Mouse (Mus musculus) kidney, adult 2 months (tissue): Measurements from ENCODE around the gene Gm40460. TPM values are rescaled to one million over a fixed set of nuclear protein-coding genes. Genes with fewer than 3 reads are reported as not detected.
A peak's percentile ranks its signal among the peaks of the same experiment; 100 is the strongest.
"Not testable (repeated sequence)": the region's sequence is repeated elsewhere in the genome, so short reads cannot be mapped to it uniquely, and the experiment has no call there.

ENCODE experiments used
- DNase-seq: peaks from one replicate; pipeline ENCODE4 v3.0.0; 2021
- H3K27ac ChIP-seq: fragments of 200-500 bp; 2 replicates; pipeline ENCODE4 v1.5.1; 2012; ENCODE audit warnings: low read depth, low read length, control low read depth, inconsistent platforms; ENCODE audit not compliant: insufficient read depth
- H3K27me3 ChIP-seq: fragments of 200-500 bp; replicated peaks from 2 replicates; pipeline ENCODE4 v1.6.1; 2012; ENCODE audit warnings: mild to moderate bottlenecking, moderate library complexity, low read length, inconsistent platforms; ENCODE audit not compliant: control insufficient read depth, insufficient read depth
- H3K36me3 ChIP-seq: fragments of 200-500 bp; 2 replicates; pipeline ENCODE4 v1.6.1; 2012; ENCODE audit warnings: mild to moderate bottlenecking, moderate library complexity, low read length, inconsistent platforms; ENCODE audit not compliant: control insufficient read depth, insufficient read depth
- H3K4me1 ChIP-seq: fragments of 200-500 bp; 2 replicates; pipeline ENCODE4 v1.6.1; 2011; ENCODE audit warnings: low read length; ENCODE audit not compliant: control insufficient read depth, insufficient read depth
- H3K4me3 ChIP-seq: fragments of 200-500 bp; 2 replicates; pipeline ENCODE4 v1.5.1; 2011; ENCODE audit warnings: mild to moderate bottlenecking, low read depth, low read length, control low read depth; ENCODE audit not compliant: insufficient read depth
- CTCF ChIP-seq: fragments of 200-500 bp; conservative IDR thresholded peaks from 2 replicates; pipeline ENCODE4 v1.5.1; 2011; ENCODE audit warnings: low read depth, mild to moderate bottlenecking, control low read depth, low read length, moderate library complexity, mixed read lengths; ENCODE audit not compliant: insufficient read depth, insufficient read length
- POLR2A ChIP-seq: fragments of 200-500 bp; IDR thresholded peaks from one replicate; pipeline ENCODE4 v1.6.1; 2011; ENCODE audit warnings: low read depth, low read length, control low read depth
- WGBS: fragments of 180-500 bp; shearing (Covaris S2); methylation state at CpG from one replicate; pipeline ENCODE4 v1.1.7; 2018; 5-methylcytosine and 5-hydroxymethylcytosine counted together
- polyA plus RNA-seq: library from polyadenylated mRNA; depleted of rRNA; stranded (reverse); fragments of >200 nt; gene quantifications from 2 replicates; pipeline ENCODE4 v1.2.3, GENCODE M21; 2012; rRNA removed

Gene Gm40460
- polyA plus RNA-seq, result not detected in 2 replicates

DNA sequence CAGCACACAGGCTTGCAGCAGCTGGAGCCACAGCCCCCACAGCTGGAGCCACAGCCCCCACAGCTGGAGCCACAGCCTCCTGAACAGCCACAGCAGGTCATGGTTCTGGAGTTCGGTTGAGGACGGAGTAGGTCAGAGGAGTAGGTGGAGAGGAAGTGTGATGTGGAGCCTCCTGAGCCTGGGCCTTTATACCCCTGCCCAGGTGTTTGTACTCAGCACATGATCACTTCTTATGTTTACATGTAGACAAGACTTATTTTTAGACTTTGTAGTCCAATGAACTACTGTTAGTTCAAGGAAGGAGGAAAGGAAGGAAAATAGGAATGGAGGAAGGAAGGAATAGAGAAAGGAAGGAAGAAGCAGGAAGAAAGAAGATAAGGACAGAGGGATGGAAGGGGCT is at the start of gene Gm40460:
Gene Gm40460, minus strand, starts transcription at position 101 of the 400 bp plus-strand sequence.
- no peak for DNase-seq
- H3K4me1 ChIP-seq, result no peaks in the 10 kb centered on the region
- TF ChIP-seq POLR2A, result no peak
- no peak for TF ChIP-seq CTCF
- no peak within 1 kb of the TSS for H3K4me3 ChIP-seq
- WGBS, result 21% methylated on average over 2 of the region's 2 CpGs
- H3K36me3 ChIP-seq, result no peaks in the 10 kb centered on the region
- H3K27me3 ChIP-seq, result no peaks in the 10 kb centered on the region
- H3K27ac ChIP-seq, result no peak within 1 kb of the TSS

DNA sequence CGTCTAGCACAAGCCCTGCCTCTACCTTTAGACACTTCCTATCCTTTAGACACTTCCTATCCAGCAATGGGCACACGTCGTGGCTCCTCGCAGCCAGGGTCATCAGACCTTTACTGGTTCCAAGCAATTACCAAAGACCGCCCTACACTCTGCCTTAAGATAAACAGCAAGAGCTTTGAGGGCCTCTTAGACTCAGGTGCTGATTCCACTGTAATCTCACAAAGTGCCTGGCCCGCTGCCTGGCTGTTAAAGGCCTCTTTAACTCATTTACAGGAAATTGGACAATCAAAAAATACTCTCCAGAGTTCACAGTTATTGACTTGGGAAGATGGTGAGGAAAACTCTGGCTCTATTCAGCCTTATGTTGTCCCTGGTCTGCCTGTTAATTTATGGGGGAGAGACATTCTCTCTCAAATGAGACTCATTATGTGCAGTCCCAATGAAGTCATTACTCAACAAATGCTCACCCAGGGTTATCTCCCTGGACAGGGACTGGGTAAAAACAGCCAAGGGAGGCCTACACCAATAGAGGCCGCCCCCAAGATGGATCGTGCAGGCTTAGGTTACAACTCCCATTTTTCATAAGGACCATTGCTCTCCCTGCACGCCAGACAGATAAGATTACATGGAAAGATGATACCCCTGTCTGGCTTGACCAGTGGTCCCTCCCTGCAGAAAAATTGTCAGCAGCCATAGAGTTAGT is 45.2 kb upstream of the Gm40460 start:
- DNase-seq, H3K27me3 ChIP-seq, H3K36me3 ChIP-seq, H3K27ac ChIP-seq, H3K4me3 ChIP-seq, H3K4me1 ChIP-seq: not testable (repeated sequence)
- 79% methylated on average over 9 of the region's 9 CpGs for WGBS

DNA sequence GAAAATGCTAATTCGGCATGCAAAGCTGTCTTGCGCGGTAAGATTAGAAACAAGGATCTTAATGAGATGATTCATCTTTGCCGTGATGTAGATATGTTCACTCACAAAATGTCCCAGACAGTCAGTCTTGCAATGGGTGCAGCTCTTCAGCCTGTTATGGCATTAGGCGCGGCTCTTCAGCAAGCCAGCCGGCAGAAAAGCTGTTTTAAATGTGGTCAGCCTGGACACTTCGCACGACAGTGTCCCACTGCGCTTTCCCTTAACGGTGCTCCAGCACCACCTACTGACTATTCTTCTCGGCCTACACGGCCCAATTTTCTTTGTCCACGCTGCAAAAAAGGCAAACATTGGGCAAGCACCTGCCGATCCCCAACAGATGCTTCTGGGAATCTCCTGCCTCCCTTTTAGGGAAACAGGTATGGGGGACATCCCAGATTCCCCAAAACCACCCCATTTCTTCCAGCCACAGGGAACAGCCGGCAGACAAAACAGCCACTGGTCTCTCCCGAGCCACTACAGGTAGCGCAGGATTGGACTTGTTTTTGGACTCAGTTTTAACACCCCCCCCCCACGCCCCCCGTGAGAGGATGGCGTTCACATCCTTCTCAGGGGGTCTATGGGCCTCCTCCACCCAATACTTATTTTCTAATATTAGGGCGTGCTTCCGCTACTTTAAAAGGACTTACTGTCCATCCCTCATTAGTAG is 44.4 kb upstream of the Gm40460 start:
- peak; percentile 46 for DNase-seq
- WGBS, result 21% methylated on average over 23 of the region's 23 CpGs
- H3K27me3 ChIP-seq, result no peaks in the 10 kb centered on the region
- no peaks in the 10 kb centered on the region for H3K4me1 ChIP-seq
- TF ChIP-seq CTCF (peak; percentile 57; the same call in 1 of the 2 replicates), POLR2A (no peak)
- H3K36me3 ChIP-seq, result no peaks in the 10 kb centered on the region
- no peak overlapping the region for H3K4me3 ChIP-seq
- H3K27ac ChIP-seq, result no peak overlapping the region

DNA sequence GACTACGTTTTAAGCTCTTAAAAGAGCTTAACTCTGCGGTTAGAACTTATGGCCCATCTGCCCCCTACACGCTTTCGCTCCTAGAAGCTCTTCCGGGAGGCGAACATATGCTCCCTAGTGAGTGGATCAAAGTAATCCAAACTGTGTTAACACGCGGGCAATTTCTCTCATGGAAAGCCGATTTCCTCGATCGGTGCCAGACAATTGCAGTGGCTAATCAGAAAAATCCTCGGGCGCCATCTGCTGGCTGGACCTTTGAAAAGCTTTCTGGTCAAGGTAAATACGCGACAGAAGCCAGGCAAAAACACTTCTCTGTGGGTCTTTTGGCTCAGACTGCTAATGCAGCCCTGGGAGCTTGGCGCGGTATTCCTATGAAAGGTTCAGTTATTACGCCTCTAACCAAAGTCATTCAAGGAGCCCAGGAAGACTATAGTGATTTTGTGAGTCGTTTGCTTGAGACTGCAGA is 43.8 kb upstream of the Gm40460 start:
- Histone ChIP-seq H3K27ac (0 out of 2 replicates have a peak overlapping the region, but pooled peaks have one; percentile 40), H3K4me1 (no peaks in the 10 kb centered on the region), H3K4me3 (peak overlapping the region; percentile 56), H3K36me3 (no peaks in the 10 kb centered on the region), H3K27me3 (no peaks in the 10 kb centered on the region)
- under 1% methylated on average over 19 of the region's 19 CpGs for WGBS
- peak; percentile 70 for TF ChIP-seq CTCF
- no peak for TF ChIP-seq POLR2A
- peak; percentile 94 for DNase-seq

DNA sequence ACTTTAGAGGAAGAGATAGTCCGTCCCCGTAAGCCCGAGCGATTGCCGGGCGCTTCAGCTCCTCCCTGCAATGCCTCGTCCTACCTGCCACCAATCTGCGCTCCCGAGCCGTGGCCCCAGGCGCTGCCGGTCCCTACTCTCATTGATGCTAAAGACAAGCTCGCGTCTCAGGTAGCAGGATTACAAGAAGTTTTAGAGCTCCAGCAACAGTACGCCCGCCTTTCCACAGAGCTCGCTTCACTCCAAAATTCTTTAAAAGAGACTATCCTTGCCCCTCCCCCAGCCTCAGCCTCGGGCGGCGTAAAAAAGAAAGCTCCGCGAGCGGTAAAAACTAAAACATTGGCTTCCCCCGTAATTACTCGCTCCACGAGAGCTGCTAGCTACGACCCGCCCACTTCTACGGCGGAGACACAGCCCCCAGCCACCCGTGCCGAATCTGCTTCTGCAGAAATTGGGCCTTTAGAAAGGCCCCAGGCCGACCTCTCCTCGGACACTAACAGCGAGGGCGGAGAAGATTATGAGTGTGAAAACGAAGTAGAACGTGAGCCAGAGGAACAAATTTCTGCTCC is 43.2 kb upstream of the Gm40460 start:
- no peaks in the 10 kb centered on the region for H3K27me3 ChIP-seq
- under 1% methylated on average over 38 of the region's 38 CpGs for WGBS
- DNase-seq, result peak; percentile 57
- H3K27ac ChIP-seq, result 0 out of 2 replicates have a peak overlapping the region, but pooled peaks have one; percentile 40
- TF ChIP-seq CTCF (peak; percentile 22; the same call in 1 of the 2 replicates), POLR2A (no peak)
- H3K4me1 ChIP-seq, result no peaks in the 10 kb centered on the region
- no peaks in the 10 kb centered on the region for H3K36me3 ChIP-seq
- peak overlapping the region; percentile 56 for H3K4me3 ChIP-seq

DNA sequence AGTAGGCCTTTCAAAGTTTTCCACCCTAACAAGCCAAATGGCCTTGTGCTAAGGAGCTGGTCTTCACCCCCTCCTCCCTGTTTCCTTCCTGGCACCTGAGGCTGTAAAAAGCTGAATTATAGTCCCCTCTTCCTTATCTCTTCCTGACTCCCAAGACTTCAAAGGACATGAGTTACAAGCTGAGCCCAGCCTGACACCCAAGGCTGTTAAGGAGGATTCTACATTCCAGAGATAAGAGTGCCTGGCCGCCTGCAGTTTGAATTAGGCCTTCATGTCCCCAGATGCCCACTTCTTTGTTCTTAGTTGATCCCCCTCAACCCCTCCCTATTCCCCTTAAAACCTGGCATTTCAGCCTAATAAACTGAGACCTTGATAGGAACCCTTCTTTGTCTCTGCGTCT is 42.0 kb upstream of the Gm40460 start:
- H3K36me3 ChIP-seq, H3K27me3 ChIP-seq, H3K4me1 ChIP-seq, H3K4me3 ChIP-seq, H3K27ac ChIP-seq: not testable (repeated sequence)
- peak; percentile 26 for DNase-seq
- WGBS, result 86% methylated on average over 2 of the region's 2 CpGs

DNA sequence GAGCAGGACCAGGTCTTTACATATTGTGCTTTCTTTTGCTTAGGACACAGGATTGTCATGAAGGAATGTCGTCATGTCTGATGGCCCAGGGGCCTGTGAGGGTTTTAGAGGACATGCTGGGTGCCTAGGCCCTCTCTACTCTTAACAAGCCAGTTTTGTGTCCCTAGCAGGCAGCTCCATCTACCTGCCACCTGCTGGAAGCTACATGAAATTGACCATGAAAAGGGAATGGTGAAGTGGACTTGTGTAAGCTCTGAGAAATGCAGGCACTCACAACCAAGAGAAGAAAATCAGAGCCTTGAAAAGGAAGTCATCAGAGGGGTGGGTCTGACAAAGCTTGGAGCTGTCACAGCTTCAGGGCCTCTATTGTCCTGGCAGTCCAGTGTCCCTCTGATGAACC is 38.4 kb upstream of the Gm40460 start:
- H3K36me3 ChIP-seq, H3K27ac ChIP-seq, H3K27me3 ChIP-seq, DNase-seq, H3K4me3 ChIP-seq, H3K4me1 ChIP-seq: not testable (repeated sequence)
- WGBS, result 89% methylated on average over 1 of the region's 1 CpGs
